Mouse (Mus musculus) intestine, embryonic 15.5 days (tissue): ENCODE measurements at regions not wholly inside any gene's neighbourhood (a gene's known extent, or its start where the extent isn't known, plus 50 kb on each side); places are given as distances from the start of the nearest gene placed in this dataset.
A peak's percentile ranks its signal among the peaks of the same experiment; 100 is the strongest.

Experiments
- ATAC-seq: fragments of 200-750 bp; cut with Nextera tagmentation; 2 replicates; pipeline ENCODE4 v1.8.0; 2017; ENCODE audit warnings: moderate TSS enrichment, moderate library complexity
- H3K27ac ChIP-seq: fragments of 300-500 bp; sonication (generic); 2 replicates; pipeline ENCODE4 v1.5.1; 2015; ENCODE audit warnings: mild to moderate bottlenecking, inconsistent platforms
- H3K27me3 ChIP-seq: fragments of 300-500 bp; sonication (generic); replicated peaks from 2 replicates; pipeline ENCODE4 v1.6.1; 2015; ENCODE audit warnings: inconsistent platforms
- H3K36me3 ChIP-seq: fragments of 300-500 bp; sonication (generic); 2 replicates; pipeline ENCODE4 v1.6.1; 2015; ENCODE audit warnings: inconsistent platforms
- H3K4me1 ChIP-seq: fragments of 300-500 bp; sonication (generic); replicated peaks from 2 replicates; pipeline ENCODE4 v1.6.1; 2015; ENCODE audit warnings: inconsistent platforms
- H3K4me2 ChIP-seq: fragments of 300-500 bp; sonication (generic); replicated peaks from 2 replicates; pipeline ENCODE4 v1.6.1; 2015; ENCODE audit warnings: mild to moderate bottlenecking, inconsistent platforms
- H3K4me3 ChIP-seq: fragments of 300-500 bp; sonication (generic); replicated peaks from 2 replicates; pipeline ENCODE4 v1.5.1; 2015; ENCODE audit warnings: inconsistent platforms
- H3K9ac ChIP-seq: fragments of 300-500 bp; sonication (generic); 2 replicates; pipeline ENCODE4 v1.6.1; 2015; ENCODE audit warnings: inconsistent platforms
- H3K9me3 ChIP-seq: fragments of 300-500 bp; sonication (generic); 2 replicates; pipeline ENCODE4 v1.6.1; 2016; ENCODE audit warnings: inconsistent platforms
- WGBS: fragments of 180-500 bp; shearing (Covaris S2); methylation state at CpG from one replicate; pipeline ENCODE4 v1.1.7; 2015; 5-methylcytosine and 5-hydroxymethylcytosine counted together

GRCm38 (mm10) chr5:47608318-47608717 lies 374.6 kb upstream of the Slit2 start:
- no peaks in the 10 kb centered on the region for H3K4me1 ChIP-seq
- no peaks in the 10 kb centered on the region for H3K9me3 ChIP-seq
- 0 out of 2 replicates have a peak, but pooled peaks have one; percentile 28 for ATAC-seq
- H3K4me2 ChIP-seq: no peak overlapping the region
- H3K36me3 ChIP-seq: no peaks in the 10 kb centered on the region
- WGBS: 34% methylated on average over 1 of the region's 1 CpGs
- H3K4me3 ChIP-seq: no peak overlapping the region
- no peak overlapping the region for H3K27ac ChIP-seq
- no peaks in the 10 kb centered on the region for H3K27me3 ChIP-seq
- no peak overlapping the region for H3K9ac ChIP-seq
